Mouse (Mus musculus) bone marrow, adult 2 months (tissue): ENCODE results near the gene Syt3. TPM values are rescaled to one million over a fixed set of nuclear protein-coding genes. Genes with fewer than 3 reads are reported as not detected.

Experiments
- H3K27ac ChIP-seq: fragments of 200-500 bp; 2 replicates; pipeline ENCODE4 v1.5.1; 2012; ENCODE audit warnings: low read depth, mild to moderate bottlenecking, control low read depth, inconsistent platforms, low read length; ENCODE audit not compliant: control insufficient read depth, poor library complexity, insufficient read depth
- H3K4me1 ChIP-seq: fragments of 200-500 bp; 2 replicates; pipeline ENCODE4 v1.6.1; 2011; ENCODE audit warnings: low read length; ENCODE audit not compliant: control insufficient read depth, insufficient read depth
- H3K4me3 ChIP-seq: fragments of 200-500 bp; replicated peaks from 2 replicates; pipeline ENCODE3; 2011; ENCODE audit warnings: mild to moderate bottlenecking, low read depth, low read length, control low read depth; ENCODE audit not compliant: control insufficient read depth
- CTCF ChIP-seq: fragments of 200-500 bp; IDR thresholded peaks from 2 replicates; pipeline ENCODE4 v1.5.1; 2011; ENCODE audit warnings: low read length, control low read depth; ENCODE audit not compliant: control insufficient read depth, insufficient read depth
- POLR2A ChIP-seq: fragments of 200-500 bp; IDR thresholded peaks from 2 replicates; pipeline ENCODE4 v1.6.1; 2011; ENCODE audit warnings: low read depth, mild to moderate bottlenecking, control low read depth, low read length, borderline replicate concordance; ENCODE audit not compliant: control insufficient read depth
- WGBS: fragments of 180-500 bp; shearing (Covaris S2); methylation state at CpG from one replicate; pipeline ENCODE4 v1.1.7; 2018; 5-methylcytosine and 5-hydroxymethylcytosine counted together
- polyA plus RNA-seq: library from polyadenylated mRNA; stranded (reverse); fragments of >200 nt; gene quantifications from 2 replicates; pipeline ENCODE4 v1.2.4, GENCODE M21; 2011; ENCODE audit warnings: low replicate concordance; ENCODE audit not compliant: missing spikeins, insufficient read depth, insufficient read length

Gene Syt3
- polyA plus RNA-seq: not detected in 2 replicates

GRCm38 (mm10) chr7:44383980-44384715 lies at the start of gene Syt3:
Syt3 (plus strand) TSS chr7:44384102.
- Histone ChIP-seq H3K4me1 (no peaks in the 10 kb centered on the region), H3K4me3 (no peak within 1 kb of the TSS), H3K27ac (no peak within 1 kb of the TSS)
- TF ChIP-seq POLR2A: no peak
- under 1% methylated on average over 19 of the region's 33 CpGs for WGBS

GRCm38 (mm10) chr7:44334139-44334538 lies 49.8 kb upstream of the Syt3 start:
- TF ChIP-seq POLR2A (no peak), CTCF (no peak)
- H3K4me1 ChIP-seq: no peaks in the 10 kb centered on the region
- H3K27ac ChIP-seq: no peak overlapping the region
- H3K4me3 ChIP-seq: no peak overlapping the region
- WGBS: 62% methylated on average over 14 of the region's 14 CpGs

GRCm38 (mm10) chr7:44335031-44335878 lies 48.6 kb upstream of the Syt3 start:
- no peak for TF ChIP-seq CTCF
- no peak for TF ChIP-seq POLR2A
- WGBS: 9% methylated on average over 24 of the region's 40 CpGs

GRCm38 (mm10) chr7:44336046-44337021 lies 47.6 kb upstream of the Syt3 start:
- WGBS: 6% methylated on average over 52 of the region's 54 CpGs
- Histone ChIP-seq H3K4me1 (no peaks in the 10 kb centered on the region), H3K4me3 (no peak overlapping the region), H3K27ac (no peak overlapping the region)
- TF ChIP-seq POLR2A (no peak), CTCF (no peak)

More at GRCm38 (mm10) chr7:44335031-44335878, 48.6 kb upstream of the Syt3 start:
- H3K4me1 ChIP-seq: no peaks in the 10 kb centered on the region
- no peak overlapping the region for H3K4me3 ChIP-seq
- H3K27ac ChIP-seq: no peak overlapping the region

- WGBS: 8% methylated on average over 32 of the region's 32 CpGs
- Histone ChIP-seq H3K4me3 (no peak overlapping the region), H3K27ac (no peak overlapping the region), H3K4me1 (no peaks in the 10 kb centered on the region)
- no peak for TF ChIP-seq CTCF
Measured at GRCm38 (mm10) chr7:44337121-44337849, 46.6 kb upstream of the Syt3 start.

GRCm38 (mm10) chr7:44340226-44340625 lies 43.7 kb upstream of the Syt3 start:
- 64% methylated on average over 6 of the region's 6 CpGs for WGBS
- no peak overlapping the region for H3K27ac ChIP-seq
- TF ChIP-seq POLR2A: no peak
- TF ChIP-seq CTCF: no peak
- no peaks in the 10 kb centered on the region for H3K4me1 ChIP-seq
- no peak overlapping the region for H3K4me3 ChIP-seq

GRCm38 (mm10) chr7:44341119-44341518 lies 42.8 kb upstream of the Syt3 start:
- no peak overlapping the region for H3K4me3 ChIP-seq
- 85% methylated on average over 10 of the region's 10 CpGs for WGBS
- TF ChIP-seq CTCF (no peak), POLR2A (no peak)
- H3K4me1 ChIP-seq: no peaks in the 10 kb centered on the region
- H3K27ac ChIP-seq: no peak overlapping the region
